Mouse (Mus musculus) lung, postnatal 14 days (tissue): ENCODE results near the gene Gatad2a.
A peak's percentile ranks its signal among the peaks of the same experiment; 100 is the strongest.

ENCODE experiments used
- DNase-seq: peaks from one replicate; pipeline ENCODE4 v3.0.0; 2021

Gatad2a gene

GRCm38 (mm10) chr8:69935431-69935830 lies 60.8 kb downstream of the Gatad2a start:
- DNase-seq: no peak

- no peak for DNase-seq
Measured at GRCm38 (mm10) chr8:69934582-69934981, 61.6 kb downstream of the Gatad2a start.

GRCm38 (mm10) chr8:69933811-69934210 lies 62.4 kb downstream of the Gatad2a start:
- no peak for DNase-seq

GRCm38 (mm10) chr8:69926901-69927300 lies 69.3 kb downstream of the Gatad2a start:
- no peak for DNase-seq

GRCm38 (mm10) chr8:69923986-69924385 lies 72.2 kb downstream of the Gatad2a start:
- no peak for DNase-seq

- DNase-seq: no peak
Measured at GRCm38 (mm10) chr8:69921141-69921540, 75.0 kb downstream of the Gatad2a start.

- DNase-seq: peak; percentile 55
Measured at GRCm38 (mm10) chr8:69919876-69920662, 76.1 kb downstream of the Gatad2a start.

- peak; percentile 89 for DNase-seq
Measured at GRCm38 (mm10) chr8:69919010-69919409, 77.2 kb downstream of the Gatad2a start.

- no peak for DNase-seq
Measured at GRCm38 (mm10) chr8:69918506-69918905, 77.7 kb downstream of the Gatad2a start.

- DNase-seq: no peak
Measured at GRCm38 (mm10) chr8:69915748-69916147, 80.4 kb downstream of the Gatad2a start.

- no peak for DNase-seq
Measured at GRCm38 (mm10) chr8:69914526-69914925, 81.7 kb downstream of the Gatad2a start.

- no peak for DNase-seq
Measured at GRCm38 (mm10) chr8:69912478-69913074, 83.6 kb downstream of the Gatad2a start.

GRCm38 (mm10) chr8:69911917-69912316 lies 84.3 kb downstream of the Gatad2a start:
- no peak for DNase-seq

- DNase-seq: no peak
Measured at GRCm38 (mm10) chr8:69907106-69907505, 89.1 kb downstream of the Gatad2a start.

GRCm38 (mm10) chr8:69906260-69906659 lies 89.9 kb downstream of the Gatad2a start:
- DNase-seq: no peak

- DNase-seq: no peak
Measured at GRCm38 (mm10) chr8:69904096-69904495, 92.1 kb downstream of the Gatad2a start.

- peak; percentile 99 for DNase-seq
Measured at GRCm38 (mm10) chr8:69903063-69903542, 93.1 kb downstream of the Gatad2a start.

GRCm38 (mm10) chr8:69902163-69903062 lies 93.8 kb downstream of the Gatad2a start, which contains the start of the genes Tssk6, Ndufa13 and Yjefn3:
Tssk6 (plus strand) TSS chr8:69902184.
Ndufa13 (minus strand) TSS chr8:69902558.
Yjefn3 (minus strand) TSS chr8:69902712.
- peak; percentile 20 for DNase-seq

GRCm38 (mm10) chr8:69901484-69902162 lies 94.6 kb downstream of the Gatad2a start:
- peak; percentile 99 for DNase-seq

GRCm38 (mm10) chr8:69900895-69901451 lies 95.2 kb downstream of the Gatad2a start:
- DNase-seq: no peak

GRCm38 (mm10) chr8:69899876-69900275 lies 96.3 kb downstream of the Gatad2a start:
- no peak for DNase-seq

- DNase-seq: no peak
Measured at GRCm38 (mm10) chr8:69897857-69898256, 98.3 kb downstream of the Gatad2a start.
